Mouse (Mus musculus) neural tube, embryonic 14.5 days (tissue): ENCODE results near the gene Dnpep. TPM values are rescaled to one million over a fixed set of nuclear protein-coding genes. Genes with fewer than 3 reads are reported as not detected.

Experiments used
- ATAC-seq: fragments of 200-750 bp; cut with Nextera tagmentation; 2 replicates; pipeline ENCODE4 v1.8.0; 2017; ENCODE audit warnings: low read depth, mild to moderate bottlenecking, moderate TSS enrichment, moderate library complexity
- H3K27ac ChIP-seq: fragments of 300-500 bp; sonication (generic); 2 replicates; pipeline ENCODE4 v1.5.1; 2014; ENCODE audit warnings: low read depth, mild to moderate bottlenecking, control low read depth, low read length, moderate library complexity, mixed read lengths
- H3K27me3 ChIP-seq: fragments of 300-500 bp; sonication (generic); 2 replicates; pipeline ENCODE4 v1.6.1; 2014; ENCODE audit warnings: low read length; ENCODE audit not compliant: control insufficient read depth, insufficient read depth
- H3K36me3 ChIP-seq: fragments of 300-500 bp; sonication (generic); 2 replicates; pipeline ENCODE4 v1.6.1; 2014; ENCODE audit warnings: low read length, mixed read lengths; ENCODE audit not compliant: control insufficient read depth, insufficient read depth
- H3K4me1 ChIP-seq: fragments of 300-500 bp; sonication (generic); 2 replicates; pipeline ENCODE4 v1.6.1; 2014; ENCODE audit warnings: low read length; ENCODE audit not compliant: control insufficient read depth, insufficient read depth
- H3K4me2 ChIP-seq: fragments of 300-500 bp; sonication (generic); 2 replicates; pipeline ENCODE4 v1.6.1; 2014; ENCODE audit warnings: mild to moderate bottlenecking, low read depth, low read length, control low read depth
- H3K4me3 ChIP-seq: fragments of 300-500 bp; sonication (generic); 2 replicates; pipeline ENCODE4 v1.5.1; 2014; ENCODE audit warnings: low read depth, low read length, control low read depth, mixed read lengths
- H3K9ac ChIP-seq: fragments of 300-500 bp; sonication (generic); replicated peaks from 2 replicates; pipeline ENCODE4 v1.6.1; 2014; ENCODE audit warnings: low read depth, mild to moderate bottlenecking, control low read depth, low read length, mixed read lengths
- H3K9me3 ChIP-seq: fragments of 300-500 bp; sonication (generic); 2 replicates; pipeline ENCODE4 v1.6.1; 2016; ENCODE audit warnings: low read length; ENCODE audit not compliant: control insufficient read depth
- WGBS: fragments of 180-500 bp; shearing (Covaris S2); extraction: QIAGEN DNeasy Blood & Tissue Kit; methylation state at CpG from one replicate; pipeline ENCODE4 v1.1.7; 2014; 5-methylcytosine and 5-hydroxymethylcytosine counted together
- polyA plus RNA-seq: library from polyadenylated mRNA; unstranded; fragments of >200 nt; fragmentation: Nextera tagmentation; extraction: Ambion mirVana; gene quantifications from 2 replicates; pipeline ENCODE4 v1.2.1, GENCODE M21; 2014

Gene Dnpep
- 139 and 145 TPM in 2 replicates for polyA plus RNA-seq

GRCm38 (mm10) chr1:75317241-75318201 is at the start of gene Dnpep:
Gene Dnpep, minus strand, starts transcription at chr1:75317990.
- Histone ChIP-seq H3K27me3 (no peaks in the 10 kb centered on the region), H3K4me2 (peak within 1 kb of the TSS; percentile 74), H3K9me3 (no peaks in the 10 kb centered on the region), H3K4me1 (peaks cover 8% of the 10 kb centered on the region; the same call in 1 of the 2 replicates), H3K9ac (peak within 1 kb of the TSS; percentile 68), H3K36me3 (peaks cover 19% of the 10 kb centered on the region; the same call in 1 of the 2 replicates), H3K27ac (peak within 1 kb of the TSS; percentile 87), H3K4me3 (peak within 1 kb of the TSS; percentile 72)
- WGBS = under 1% methylated on average over 92 of the region's 92 CpGs
- ATAC-seq = peak; percentile 97

GRCm38 (mm10) chr1:75365510-75366137 is 47.8 kb upstream of the Dnpep start:
- Histone ChIP-seq H3K9me3 (no peaks in the 10 kb centered on the region), H3K27me3 (peaks cover 7% of the 10 kb centered on the region), H3K4me2 (no peak overlapping the region), H3K4me3 (no peak overlapping the region), H3K36me3 (no peaks in the 10 kb centered on the region), H3K9ac (no peak overlapping the region), H3K27ac (no peak overlapping the region), H3K4me1 (peaks cover 2% of the 10 kb centered on the region; the same call in 1 of the 2 replicates)
- 63% methylated on average over 14 of the region's 14 CpGs for WGBS
- no peak for ATAC-seq

- H3K9me3 ChIP-seq = no peaks in the 10 kb centered on the region
- peak; percentile 15; the same call in 1 of the 2 replicates for ATAC-seq
- no peak overlapping the region for H3K27ac ChIP-seq
- WGBS = 92% methylated on average over 3 of the region's 3 CpGs
- peaks cover 7% of the 10 kb centered on the region; the same call in 1 of the 2 replicates for H3K4me1 ChIP-seq
- no peak overlapping the region for H3K9ac ChIP-seq
- H3K4me3 ChIP-seq = no peak overlapping the region
- no peaks in the 10 kb centered on the region for H3K36me3 ChIP-seq
- no peak overlapping the region for H3K4me2 ChIP-seq
- H3K27me3 ChIP-seq = peaks cover 14% of the 10 kb centered on the region
Measured at GRCm38 (mm10) chr1:75363868-75364267, 46.1 kb upstream of the Dnpep start.

GRCm38 (mm10) chr1:75361750-75362149 is 44.0 kb upstream of the Dnpep start:
- H3K9ac ChIP-seq = no peak overlapping the region
- 35% methylated on average over 4 of the region's 4 CpGs for WGBS
- no peaks in the 10 kb centered on the region for H3K36me3 ChIP-seq
- H3K4me1 ChIP-seq = peaks cover 7% of the 10 kb centered on the region; the same call in 1 of the 2 replicates
- no peaks in the 10 kb centered on the region for H3K9me3 ChIP-seq
- H3K4me2 ChIP-seq = no peak overlapping the region
- H3K27me3 ChIP-seq = peaks cover 16% of the 10 kb centered on the region
- no peak for ATAC-seq
- no peak overlapping the region for H3K4me3 ChIP-seq
- H3K27ac ChIP-seq = no peak overlapping the region

- 48% methylated on average over 4 of the region's 4 CpGs for WGBS
- peaks cover 16% of the 10 kb centered on the region for H3K27me3 ChIP-seq
- H3K36me3 ChIP-seq = no peaks in the 10 kb centered on the region
- no peak overlapping the region for H3K4me3 ChIP-seq
- H3K4me2 ChIP-seq = no peak overlapping the region
- no peaks in the 10 kb centered on the region for H3K9me3 ChIP-seq
- no peak overlapping the region for H3K27ac ChIP-seq
- no peak for ATAC-seq
- H3K9ac ChIP-seq = no peak overlapping the region
- H3K4me1 ChIP-seq = peaks cover 7% of the 10 kb centered on the region; the same call in 1 of the 2 replicates
Measured at GRCm38 (mm10) chr1:75361123-75361522, 43.3 kb upstream of the Dnpep start.

GRCm38 (mm10) chr1:75360112-75361031 is 42.6 kb upstream of the Dnpep start, which contains the start of gene Des:
Gene Des, plus strand, starts transcription at chr1:75360329.
- 0 out of 2 replicates have a peak, but pooled peaks have one; percentile 42 for ATAC-seq
- Histone ChIP-seq H3K36me3 (no peaks in the 10 kb centered on the region), H3K4me3 (peak within 1 kb of the TSS; percentile 18), H3K27me3 (peaks cover 16% of the 10 kb centered on the region), H3K27ac (no peak within 1 kb of the TSS), H3K4me1 (peaks cover 7% of the 10 kb centered on the region; the same call in 1 of the 2 replicates), H3K9ac (no peak within 1 kb of the TSS), H3K4me2 (peak within 1 kb of the TSS; percentile 44), H3K9me3 (no peaks in the 10 kb centered on the region)
- WGBS = 1% methylated on average over 78 of the region's 80 CpGs

- Histone ChIP-seq H3K9me3 (no peaks in the 10 kb centered on the region), H3K27me3 (peaks cover 16% of the 10 kb centered on the region), H3K4me3 (no peak overlapping the region), H3K9ac (no peak overlapping the region), H3K27ac (no peak overlapping the region), H3K4me1 (peaks cover 7% of the 10 kb centered on the region; the same call in 1 of the 2 replicates), H3K4me2 (no peak overlapping the region), H3K36me3 (no peaks in the 10 kb centered on the region)
- 74% methylated on average over 13 of the region's 13 CpGs for WGBS
- no peak for ATAC-seq
Measured at GRCm38 (mm10) chr1:75359346-75359745, 41.6 kb upstream of the Dnpep start.

- Histone ChIP-seq H3K9ac (no peak overlapping the region), H3K4me2 (no peak overlapping the region), H3K4me3 (no peak overlapping the region), H3K36me3 (no peaks in the 10 kb centered on the region), H3K27me3 (peaks cover 16% of the 10 kb centered on the region), H3K27ac (no peak overlapping the region), H3K9me3 (no peaks in the 10 kb centered on the region), H3K4me1 (peaks cover 7% of the 10 kb centered on the region; the same call in 1 of the 2 replicates)
- WGBS = 89% methylated on average over 4 of the region's 4 CpGs
- no peak for ATAC-seq
Measured at GRCm38 (mm10) chr1:75358009-75358408, 40.2 kb upstream of the Dnpep start.
